Mouse (Mus musculus): ENCODE data around the gene Terb1. TPM values are rescaled to one million over a fixed set of nuclear protein-coding genes. Genes with fewer than 3 reads are reported as not detected.
A peak's percentile ranks its signal among the peaks of the same experiment; 100 is the strongest.

Terb1 gene
- polyA plus RNA-seq, 1 experiment from 2014 or later, result 0.10 TPM

- no peak overlapping the region for H3K4me2 ChIP-seq (ENCODE audit: low read depth, low read length)
- no peak overlapping the region for H3K27ac ChIP-seq (ENCODE audit: low read length)
- H3K4me1 ChIP-seq (replicated peaks; ENCODE audit: control insufficient read depth, insufficient read depth, low read length), result peaks cover 9% of the 10 kb centered on the region
- no peak overlapping the region for H3K9ac ChIP-seq (ENCODE audit: low read length)
- peaks cover 53% of the 10 kb centered on the region for H3K27me3 ChIP-seq (ENCODE audit: control insufficient read depth, insufficient read depth, low read depth, low read length)
- ATAC-seq (ENCODE audit: low read depth), result no peak
- no peak overlapping the region for H3K4me3 ChIP-seq (ENCODE audit: low read length)
- H3K9me3 ChIP-seq (ENCODE audit: control insufficient read depth, low read length), result no peaks in the 10 kb centered on the region
- H3K36me3 ChIP-seq (ENCODE audit: control insufficient read depth, insufficient read depth, low read length), result no peaks in the 10 kb centered on the region
- 67% methylated on average over 2 of the region's 2 CpGs for WGBS
These were observed 29.9 kb upstream of the Terb1 start for GRCm38 (mm10) chr8:104539566-104539965.

GRCm38 (mm10) chr8:104538896-104539295 lies 29.2 kb upstream of the Terb1 start:
- 90% methylated on average over 4 of the region's 4 CpGs for WGBS
- H3K36me3 ChIP-seq (ENCODE audit: control insufficient read depth, insufficient read depth, low read length), result no peaks in the 10 kb centered on the region
- no peaks in the 10 kb centered on the region for H3K9me3 ChIP-seq (ENCODE audit: control insufficient read depth, low read length)
- H3K27me3 ChIP-seq (ENCODE audit: control insufficient read depth, insufficient read depth, low read depth, low read length), result peaks cover 53% of the 10 kb centered on the region
- no peak for ATAC-seq (ENCODE audit: low read depth)
- H3K4me1 ChIP-seq (replicated peaks; ENCODE audit: control insufficient read depth, insufficient read depth, low read length), result peaks cover 9% of the 10 kb centered on the region
- no peak overlapping the region for H3K9ac ChIP-seq (ENCODE audit: low read length)
- no peak overlapping the region for H3K27ac ChIP-seq (ENCODE audit: low read length)
- no peak overlapping the region for H3K4me3 ChIP-seq (ENCODE audit: low read length)
- no peak overlapping the region for H3K4me2 ChIP-seq (ENCODE audit: low read depth, low read length)

GRCm38 (mm10) chr8:104536028-104536427 lies 26.3 kb upstream of the Terb1 start:
- no peak overlapping the region for H3K9ac ChIP-seq (ENCODE audit: low read length)
- no peaks in the 10 kb centered on the region for H3K9me3 ChIP-seq (ENCODE audit: control insufficient read depth, low read length)
- H3K4me1 ChIP-seq (replicated peaks; ENCODE audit: control insufficient read depth, insufficient read depth, low read length), result peaks cover 17% of the 10 kb centered on the region
- H3K27ac ChIP-seq (ENCODE audit: low read length), result no peak overlapping the region
- ATAC-seq (ENCODE audit: low read depth), result no peak
- H3K4me3 ChIP-seq (ENCODE audit: low read length), result no peak overlapping the region
- H3K27me3 ChIP-seq (ENCODE audit: control insufficient read depth, insufficient read depth, low read depth, low read length), result peaks cover 27% of the 10 kb centered on the region
- 77% methylated on average over 4 of the region's 4 CpGs for WGBS
- no peak overlapping the region for H3K4me2 ChIP-seq (ENCODE audit: low read depth, low read length)
- no peaks in the 10 kb centered on the region for H3K36me3 ChIP-seq (ENCODE audit: control insufficient read depth, insufficient read depth, low read length)

- Histone ChIP-seq H3K9ac (ENCODE audit: low read length) (peak overlapping the region; percentile 97), H3K4me2 (ENCODE audit: low read depth, low read length) (peak overlapping the region; percentile 79), H3K27ac (ENCODE audit: low read length) (no peak overlapping the region), H3K4me1 (replicated peaks; ENCODE audit: control insufficient read depth, insufficient read depth, low read length) (peaks cover 15% of the 10 kb centered on the region), H3K36me3 (ENCODE audit: control insufficient read depth, insufficient read depth, low read length) (no peaks in the 10 kb centered on the region), H3K4me3 (ENCODE audit: low read length) (peak overlapping the region; percentile 92), H3K27me3 (ENCODE audit: control insufficient read depth, insufficient read depth, low read depth, low read length) (peaks cover 21% of the 10 kb centered on the region), H3K9me3 (ENCODE audit: control insufficient read depth, low read length) (no peaks in the 10 kb centered on the region)
- ATAC-seq (ENCODE audit: low read depth), result no peak
- WGBS, result 24% methylated on average over 7 of the region's 7 CpGs
These were observed 25.7 kb upstream of the Terb1 start for GRCm38 (mm10) chr8:104535378-104535777.

- ATAC-seq (ENCODE audit: low read depth), result peak; percentile 48
- Histone ChIP-seq H3K27ac (ENCODE audit: low read length) (no peak overlapping the region), H3K27me3 (ENCODE audit: control insufficient read depth, insufficient read depth, low read depth, low read length) (peaks cover 15% of the 10 kb centered on the region), H3K4me3 (ENCODE audit: low read length) (peak overlapping the region; percentile 92), H3K9ac (ENCODE audit: low read length) (peak overlapping the region; percentile 97), H3K9me3 (ENCODE audit: control insufficient read depth, low read length) (no peaks in the 10 kb centered on the region), H3K4me1 (replicated peaks; ENCODE audit: control insufficient read depth, insufficient read depth, low read length) (peaks cover 15% of the 10 kb centered on the region), H3K36me3 (ENCODE audit: control insufficient read depth, insufficient read depth, low read length) (peaks cover 4% of the 10 kb centered on the region), H3K4me2 (ENCODE audit: low read depth, low read length) (peak overlapping the region; percentile 79)
- WGBS, result 9% methylated on average over 9 of the region's 9 CpGs
These were observed 25.1 kb upstream of the Terb1 start for GRCm38 (mm10) chr8:104534779-104535141.

GRCm38 (mm10) chr8:104533971-104534778 lies 24.5 kb upstream of the Terb1 start, which contains the start of the genes Nae1 and Car7:
Nae1 (minus strand) TSS chr8:104534637.
Car7 (plus strand) TSS chr8:104534689.
- no peaks in the 10 kb centered on the region for H3K9me3 ChIP-seq (ENCODE audit: control insufficient read depth, low read length)
- H3K9ac ChIP-seq (ENCODE audit: low read length), result peak within 1 kb of the TSS; percentile 97
- H3K36me3 ChIP-seq (ENCODE audit: control insufficient read depth, insufficient read depth, low read length), result peaks cover 9% of the 10 kb centered on the region
- under 1% methylated on average over 65 of the region's 70 CpGs for WGBS
- peak; percentile 98 for ATAC-seq (ENCODE audit: low read depth)
- H3K4me2 ChIP-seq (ENCODE audit: low read depth, low read length), result peak within 1 kb of the TSS; percentile 79
- H3K4me3 ChIP-seq (ENCODE audit: low read length), result peak within 1 kb of the TSS; percentile 92
- H3K4me1 ChIP-seq (replicated peaks; ENCODE audit: control insufficient read depth, insufficient read depth, low read length), result peaks cover 15% of the 10 kb centered on the region
- H3K27me3 ChIP-seq (ENCODE audit: control insufficient read depth, insufficient read depth, low read depth, low read length), result peaks cover 9% of the 10 kb centered on the region
- peak within 1 kb of the TSS; percentile 75 for H3K27ac ChIP-seq (ENCODE audit: low read length)

GRCm38 (mm10) chr8:104533551-104533950 lies 23.8 kb upstream of the Terb1 start:
- Histone ChIP-seq H3K4me3 (ENCODE audit: low read length) (peak overlapping the region; percentile 92), H3K4me2 (ENCODE audit: low read depth, low read length) (peak overlapping the region; percentile 79), H3K36me3 (ENCODE audit: control insufficient read depth, insufficient read depth, low read length) (peaks cover 9% of the 10 kb centered on the region), H3K9me3 (ENCODE audit: control insufficient read depth, low read length) (no peaks in the 10 kb centered on the region), H3K27ac (ENCODE audit: low read length) (peak overlapping the region; percentile 75; the same call in 1 of the 2 replicates), H3K27me3 (ENCODE audit: control insufficient read depth, insufficient read depth, low read depth, low read length) (peaks cover 5% of the 10 kb centered on the region), H3K4me1 (replicated peaks; ENCODE audit: control insufficient read depth, insufficient read depth, low read length) (peaks cover 15% of the 10 kb centered on the region), H3K9ac (ENCODE audit: low read length) (peak overlapping the region; percentile 97)
- ATAC-seq (ENCODE audit: low read depth), result peak; percentile 13; the same call in 1 of the 2 replicates
- WGBS, result 18% methylated on average over 7 of the region's 7 CpGs

GRCm38 (mm10) chr8:104529671-104530070 lies 20.0 kb upstream of the Terb1 start:
- ATAC-seq (ENCODE audit: low read depth), result no peak
- 83% methylated on average over 6 of the region's 6 CpGs for WGBS
- H3K36me3 ChIP-seq (ENCODE audit: control insufficient read depth, insufficient read depth, low read length), result peaks cover 13% of the 10 kb centered on the region

GRCm38 (mm10) chr8:104517872-104518271 lies 8.2 kb upstream of the Terb1 start:
- Histone ChIP-seq H3K9me3 (ENCODE audit: control insufficient read depth, low read length) (no peaks in the 10 kb centered on the region), H3K4me2 (ENCODE audit: low read depth, low read length) (no peak overlapping the region), H3K4me1 (replicated peaks; ENCODE audit: control insufficient read depth, insufficient read depth, low read length) (no peaks in the 10 kb centered on the region), H3K27me3 (ENCODE audit: control insufficient read depth, insufficient read depth, low read depth, low read length) (no peaks in the 10 kb centered on the region), H3K27ac (ENCODE audit: low read length) (no peak overlapping the region), H3K4me3 (ENCODE audit: low read length) (no peak overlapping the region), H3K36me3 (ENCODE audit: control insufficient read depth, insufficient read depth, low read length) (peaks cover 17% of the 10 kb centered on the region), H3K9ac (ENCODE audit: low read length) (no peak overlapping the region)
- peak; percentile 76 for ATAC-seq (ENCODE audit: low read depth)
- 64% methylated on average over 5 of the region's 5 CpGs for WGBS

More at GRCm38 (mm10) chr8:104529671-104530070, 20.0 kb upstream of the Terb1 start:
- Histone ChIP-seq H3K9me3 (ENCODE audit: control insufficient read depth, low read length) (no peaks in the 10 kb centered on the region), H3K27me3 (ENCODE audit: control insufficient read depth, insufficient read depth, low read depth, low read length) (no peaks in the 10 kb centered on the region), H3K4me3 (ENCODE audit: low read length) (no peak overlapping the region), H3K27ac (ENCODE audit: low read length) (no peak overlapping the region), H3K4me1 (replicated peaks; ENCODE audit: control insufficient read depth, insufficient read depth, low read length) (peaks cover 9% of the 10 kb centered on the region), H3K4me2 (ENCODE audit: low read depth, low read length) (no peak overlapping the region), H3K9ac (ENCODE audit: low read length) (no peak overlapping the region)
